Mouse (Mus musculus) CH12.LX (cell line): ENCODE results near the gene Tubb5. TPM values are rescaled to one million over a fixed set of nuclear protein-coding genes. Genes with fewer than 3 reads are reported as not detected.

Experiments
- DNase-seq: peaks from one replicate; pipeline ENCODE4 v3.0.0-alpha.2; 2013; ENCODE audit errors: extremely low read depth
- H3K27ac ChIP-seq: 2 replicates; pipeline ENCODE4 v1.5.1; 2012; ENCODE audit warnings: low read depth, mild to moderate bottlenecking, control low read depth, moderate library complexity; ENCODE audit not compliant: insufficient read depth
- H3K27me3 ChIP-seq: replicated peaks from 2 replicates; pipeline ENCODE3; 2012; ENCODE audit warnings: inconsistent platforms
- H3K36me3 ChIP-seq, 2 experiments: replicated peaks in 1 of 2; 2 replicates each; pipeline versions ENCODE3 to v1.6.1; 2012; ENCODE audit warnings: inconsistent platforms in 1 of 2, low read length in 1 of 2, mild to moderate bottlenecking in 1 of 2, mixed read lengths in 1 of 2, moderate library complexity in 1 of 2; ENCODE audit not compliant: control insufficient read depth in 1 of 2, insufficient read depth in 1 of 2
- H3K4me1 ChIP-seq, 2 experiments: 2 replicates each; pipeline ENCODE4 v1.6.1; 2012; ENCODE audit warnings: inconsistent platforms in 1 of 2, moderate library complexity in 1 of 2; ENCODE audit not compliant: insufficient read depth in 2 of 2, control insufficient read depth in 1 of 2
- H3K4me2 ChIP-seq: 2 replicates; pipeline ENCODE4 v1.6.1; 2012; ENCODE audit warnings: low read depth, mild to moderate bottlenecking, control low read depth; ENCODE audit not compliant: poor library complexity, insufficient read depth, severe bottlenecking
- H3K4me3 ChIP-seq, 3 experiments: fragments of 150-350 bp in 1 of 3; sonication (generic) in 1 of 3; replicated peaks in 1 of 3; 2 replicates each; pipeline versions ENCODE3 to v1.5.1; 2011 to 2012; ENCODE audit warnings: low read depth in 2 of 3, low read length in 2 of 3, mild to moderate bottlenecking in 2 of 3, moderate library complexity in 2 of 3, control low read depth in 1 of 3, improper control_type of control experiment in 1 of 3, inconsistent platforms in 1 of 3, mixed read lengths in 1 of 3; ENCODE audit not compliant: poor library complexity in 1 of 3
- H3K79me2 ChIP-seq: replicated peaks from 2 replicates; pipeline ENCODE4 v1.6.1; 2012; ENCODE audit warnings: mild to moderate bottlenecking, moderate library complexity; ENCODE audit not compliant: control insufficient read depth, poor library complexity, insufficient read depth, severe bottlenecking; ENCODE audit errors: extremely low read depth
- H3K9ac ChIP-seq: 2 replicates; pipeline ENCODE4 v1.6.1; 2012; ENCODE audit warnings: low read depth, mild to moderate bottlenecking, control low read depth, moderate library complexity; ENCODE audit not compliant: insufficient read depth
- H3K9me3 ChIP-seq: replicated peaks from 2 replicates; pipeline ENCODE3; 2012; ENCODE audit warnings: low read length, inconsistent platforms, mixed read lengths
- CHD2 ChIP-seq: IDR thresholded peaks from 2 replicates; pipeline ENCODE4 v1.6.1; 2011; ENCODE audit warnings: low read length, improper control_type of control experiment
- CTCF ChIP-seq, 2 experiments: IDR thresholded peaks in 1 of 2; conservative IDR thresholded peaks in 1 of 2; 2 replicates each; pipeline ENCODE4 v1.5.1; 2011 to 2012; ENCODE audit warnings: low read depth in 2 of 2, low read length in 2 of 2, improper control_type of control experiment in 1 of 2, inconsistent platforms in 1 of 2, mild to moderate bottlenecking in 1 of 2, moderate library complexity in 1 of 2
- E2F4 ChIP-seq: IDR thresholded peaks from 2 replicates; pipeline ENCODE4 v1.6.1; 2011; ENCODE audit warnings: low read depth, low read length, improper control_type of control experiment; ENCODE audit not compliant: insufficient replicate concordance
- ELF1 ChIP-seq: IDR thresholded peaks from 2 replicates; pipeline ENCODE4 v1.6.1; 2014; ENCODE audit warnings: low read depth, mild to moderate bottlenecking, inconsistent platforms, low read length, improper control_type of control experiment
- GABPA ChIP-seq: IDR thresholded peaks from 2 replicates; pipeline ENCODE4 v1.6.1; 2012; ENCODE audit warnings: low read depth, low read length, improper control_type of control experiment, inconsistent platforms; ENCODE audit not compliant: insufficient replicate concordance
- IRF4 ChIP-seq: IDR thresholded peaks from 2 replicates; pipeline ENCODE4 v1.6.1; 2014; ENCODE audit warnings: low read depth, mild to moderate bottlenecking, inconsistent platforms, low read length, improper control_type of control experiment
- JUND ChIP-seq: conservative IDR thresholded peaks from 2 replicates; pipeline ENCODE4 v1.6.1; 2011; ENCODE audit warnings: low read depth, low read length, improper control_type of control experiment
- MAFK ChIP-seq: IDR thresholded peaks from 2 replicates; pipeline ENCODE4 v1.6.1; 2011; ENCODE audit warnings: low read length, improper control_type of control experiment; ENCODE audit not compliant: insufficient replicate concordance
- MAX ChIP-seq: IDR thresholded peaks from 2 replicates; pipeline ENCODE4 v1.6.1; 2011; ENCODE audit warnings: low read length, improper control_type of control experiment
- MEF2A ChIP-seq: IDR thresholded peaks from 2 replicates; pipeline ENCODE4 v1.6.1; 2014; ENCODE audit warnings: low read depth, mild to moderate bottlenecking, inconsistent platforms, low read length, improper control_type of control experiment, borderline replicate concordance
- MXI1 ChIP-seq: IDR thresholded peaks from 2 replicates; pipeline ENCODE4 v1.6.1; 2011; ENCODE audit warnings: mild to moderate bottlenecking, low read depth, low read length, improper control_type of control experiment
- MYC ChIP-seq: IDR thresholded peaks from 2 replicates; pipeline ENCODE4 v1.6.1; 2011; ENCODE audit warnings: low read depth, mild to moderate bottlenecking, improper control_type of control experiment, low read length
- NELFE ChIP-seq: IDR thresholded peaks from 2 replicates; pipeline ENCODE4 v1.6.1; 2011; ENCODE audit warnings: low read depth, low read length, improper control_type of control experiment
- NRF1 ChIP-seq: IDR thresholded peaks from 2 replicates; pipeline ENCODE4 v1.6.1; 2014; ENCODE audit warnings: low read depth, mild to moderate bottlenecking, inconsistent platforms, low read length, improper control_type of control experiment, moderate library complexity
- PAX5 ChIP-seq: IDR thresholded peaks from 2 replicates; pipeline ENCODE4 v1.6.1; 2012; ENCODE audit warnings: low read length, inconsistent platforms, mixed read lengths
- POLR2A ChIP-seq: IDR thresholded peaks from 2 replicates; pipeline ENCODE4 v1.6.1; 2011; ENCODE audit warnings: low read depth, mild to moderate bottlenecking, improper control_type of control experiment, low read length
- POLR2AphosphoS2 ChIP-seq: IDR thresholded peaks from 2 replicates; pipeline ENCODE4 v1.6.1; 2011; ENCODE audit warnings: low read depth, low read length, improper control_type of control experiment
- RAD21 ChIP-seq: IDR thresholded peaks from 2 replicates; pipeline ENCODE4 v1.6.1; 2011; ENCODE audit warnings: low read depth, mild to moderate bottlenecking, low read length, improper control_type of control experiment, moderate library complexity
- RCOR1 ChIP-seq: conservative IDR thresholded peaks from 2 replicates; pipeline ENCODE4 v1.6.1; 2012; ENCODE audit warnings: low read depth, mild to moderate bottlenecking, inconsistent platforms, low read length, improper control_type of control experiment
- SIN3A ChIP-seq: IDR thresholded peaks from 2 replicates; pipeline ENCODE4 v1.6.1; 2012; ENCODE audit warnings: low read length, improper control_type of control experiment, inconsistent platforms
- SMC3 ChIP-seq: IDR thresholded peaks from 2 replicates; pipeline ENCODE4 v1.6.1; 2011; ENCODE audit warnings: low read depth, low read length, improper control_type of control experiment
- TBP ChIP-seq: conservative IDR thresholded peaks from 2 replicates; pipeline ENCODE4 v1.6.1; 2011; ENCODE audit warnings: low read depth, low read length, improper control_type of control experiment
- UBTF ChIP-seq: IDR thresholded peaks from 2 replicates; pipeline ENCODE4 v1.6.1; 2012; ENCODE audit warnings: low read depth, mild to moderate bottlenecking, inconsistent platforms, low read length, improper control_type of control experiment, moderate library complexity
- USF1 ChIP-seq: IDR thresholded peaks from 2 replicates; pipeline ENCODE4 v1.6.1; 2014; ENCODE audit warnings: low read depth, mild to moderate bottlenecking, inconsistent platforms, low read length, improper control_type of control experiment
- USF2 ChIP-seq: conservative IDR thresholded peaks from 2 replicates; pipeline ENCODE4 v1.6.1; 2011; ENCODE audit warnings: low read depth, low read length, improper control_type of control experiment
- ZC3H11A ChIP-seq: IDR thresholded peaks from 2 replicates; pipeline ENCODE4 v1.6.1; 2012; ENCODE audit warnings: low read depth, mild to moderate bottlenecking, inconsistent platforms, low read length, improper control_type of control experiment
- ZNF384 ChIP-seq: IDR thresholded peaks from 2 replicates; pipeline ENCODE4 v1.6.1; 2012; ENCODE audit warnings: low read depth, low read length, improper control_type of control experiment, inconsistent platforms
- dilution Hi-C: fragments of 300-500 bp; cut with MboI; formaldehyde crosslinking; loops from 2 replicates; pipeline ENCODE4 v1.14.3; 2020; ENCODE audit warnings: low sequenced_read_pairs; ENCODE audit not compliant: extremely low pct_unique_long_range_greater_than_20kb, extremely low pct_ligation_motif_present
- in situ Hi-C: fragments of 300-500 bp; cut with MboI; formaldehyde crosslinking; loops from 3 replicates; pipeline ENCODE4 v1.14.3; 2019; ENCODE audit warnings: low sequenced_read_pairs, low pct_ligation_motif_present, low pct_unique_long_range_greater_than_20kb, mixed read lengths
- polyA plus RNA-seq: library from polyadenylated mRNA; unstranded; fragments of >175 nt; gene quantifications from 2 replicates; pipeline ENCODE4 v1.2.1, GENCODE M21; 2012; ENCODE audit warnings: low read depth; ENCODE audit not compliant: insufficient read length
- total RNA-seq, 2 experiments: library from RNA; depleted of rRNA; stranded (reverse); fragments of 300-350 nt in 1 of 2; fragments of >200 nt in 1 of 2; gene quantifications; 2 replicates each; pipeline ENCODE4 v1.2.3; 2012 to 2014

Gene Tubb5
- total and polyA plus RNA-seq, 3 experiments = 1,014 to 1,121 (median 1,053) TPM

DNA sequence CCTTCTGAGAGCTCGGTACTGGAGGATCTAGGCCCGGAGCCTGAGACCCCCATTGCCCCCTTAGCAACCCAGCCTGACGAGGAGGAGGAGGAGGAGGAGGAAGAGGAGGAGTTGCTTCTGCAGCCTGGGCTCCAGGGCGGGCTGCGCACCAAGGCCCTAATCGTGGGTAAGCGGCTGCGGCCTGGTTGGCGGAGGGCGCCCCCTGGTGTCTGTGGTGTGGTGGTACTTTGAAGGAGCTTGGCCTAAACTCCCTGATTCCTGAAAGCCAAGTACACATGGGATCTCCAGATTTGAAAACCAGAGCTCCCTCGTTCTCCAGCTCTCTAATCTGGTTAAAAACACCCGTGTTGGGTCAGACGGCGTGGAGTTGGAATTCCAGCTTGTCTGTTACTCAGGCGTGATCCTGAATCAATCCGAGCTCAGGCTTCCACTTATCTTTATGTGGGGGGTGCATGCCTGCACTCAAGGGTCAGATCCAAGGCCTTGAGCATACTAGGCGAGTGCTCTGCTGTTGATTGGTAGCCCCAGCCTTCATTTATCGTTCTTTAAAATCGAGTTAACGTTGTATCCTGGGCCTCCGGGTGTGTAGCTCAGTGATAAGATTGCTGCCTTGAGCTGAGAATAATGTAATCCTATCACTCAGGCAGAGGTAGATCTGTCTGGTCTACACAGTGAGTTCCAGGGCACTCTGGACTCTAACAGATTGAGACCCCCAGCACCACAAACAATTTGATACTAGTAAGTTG is 35.8 kb upstream of the Tubb5 start:
- in situ Hi-C loops (loop anchor here (5.0 kb wide), 1 partner anchor 37 kb away; the partner anchor contains the start of gene Tubb5), dilution Hi-C loops (no loop called here)
- TF ChIP-seq POLR2A (peak; percentile 34; the same call in 1 of the 2 replicates), ZC3H11A (peak; percentile 18; the same call in 1 of the 2 replicates), RAD21 (peak; percentile 85), E2F4 (no peak), ELF1 (0 out of 2 replicates have a peak, but pooled peaks have one; percentile 12), TBP (no peak), CTCF (conservative IDR thresholded peaks at IDR 0.05 in 1 of 2, IDR thresholded peaks at IDR 0.05 in 1 of 2; ENCODE audit: low read depth in 2 of 2, low read length in 2 of 2) (peak; percentile 50 to 95), SIN3A (peak; percentile 35; the same call in 1 of the 2 replicates), CHD2 (no peak), MAFK (no peak), SMC3 (peak; percentile 96), NRF1 (peak; percentile 54), PAX5 (no peak)
- H3K9ac ChIP-seq = peak overlapping the region; percentile 1; the same call in 1 of the 2 replicates
- no peak overlapping the region for H3K4me3 ChIP-seq
- DNase-seq = peak; percentile 81
- peak overlapping the region; percentile 25 for H3K4me2 ChIP-seq
- peaks cover 0 to 27% of the 10 kb centered on the region in 2 experiments; a peak in 2 of 4 replicates for H3K4me1 ChIP-seq
- H3K9me3 ChIP-seq = peaks cover 4% of the 10 kb centered on the region
- H3K79me2 ChIP-seq = peaks cover 31% of the 10 kb centered on the region
- H3K27ac ChIP-seq = peak overlapping the region; percentile 6; the same call in 1 of the 2 replicates
- H3K27me3 ChIP-seq = no peaks in the 10 kb centered on the region
- peaks cover 19 to 49% of the 10 kb centered on the region in 2 experiments for H3K36me3 ChIP-seq

DNA sequence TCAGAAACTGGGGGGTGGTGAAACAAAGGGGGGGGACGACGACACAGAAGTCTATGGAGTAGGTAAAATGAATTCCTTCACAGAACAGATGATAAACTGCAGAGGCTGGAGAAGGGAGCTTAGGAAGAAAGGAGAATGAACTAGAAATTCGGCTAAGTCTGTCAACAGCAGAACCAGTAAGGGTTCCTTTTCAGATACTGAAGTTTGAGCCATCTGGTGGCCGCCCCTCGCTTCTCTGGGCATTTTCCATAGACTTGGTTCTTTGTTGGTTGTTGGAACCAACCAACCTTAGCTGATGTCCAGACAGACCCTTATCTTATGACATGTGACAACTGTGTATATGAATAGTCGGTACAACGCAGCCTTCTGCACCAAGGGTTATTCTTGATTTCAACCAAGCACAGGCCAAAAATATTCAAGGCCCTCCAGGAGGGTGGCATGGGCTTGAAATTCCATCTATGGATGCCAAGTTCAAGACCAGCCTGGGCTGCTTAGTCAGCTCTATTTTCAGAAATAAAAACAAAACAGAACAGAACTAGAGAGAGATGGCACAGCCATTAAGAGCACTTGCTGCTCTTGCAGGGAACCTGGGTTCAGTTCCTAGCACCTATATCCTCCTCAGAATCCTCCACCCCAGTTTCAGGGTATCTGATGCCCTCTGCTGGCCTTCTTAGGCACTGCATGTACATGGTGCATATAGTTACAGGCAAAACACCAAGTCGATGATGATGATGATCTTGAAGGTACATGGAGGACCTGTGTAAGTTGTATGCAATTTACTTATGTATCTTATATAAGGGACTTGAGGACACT is 33.0 kb upstream of the Tubb5 start:
- peak; percentile 58 for DNase-seq
- peaks cover 51% of the 10 kb centered on the region for H3K79me2 ChIP-seq
- H3K27ac ChIP-seq = peak overlapping the region; percentile 83
- peaks cover 0 to 27% of the 10 kb centered on the region in 2 experiments; a peak in 2 of 4 replicates for H3K4me1 ChIP-seq
- H3K4me2 ChIP-seq = peak overlapping the region; percentile 85; the same call in 1 of the 2 replicates
- no peaks in the 10 kb centered on the region for H3K27me3 ChIP-seq
- dilution Hi-C loops = no loop called here
- in situ Hi-C loops = loop anchor here (5.0 kb wide), 1 partner anchor 34 kb away; the partner anchor contains the start of gene Tubb5
- peak overlapping the region; percentile 58 to 74 (median 63) for H3K4me3 ChIP-seq
- peak overlapping the region; percentile 69 for H3K9ac ChIP-seq
- peaks cover 18 to 39% of the 10 kb centered on the region in 2 experiments for H3K36me3 ChIP-seq
- peaks cover 4% of the 10 kb centered on the region for H3K9me3 ChIP-seq
- TF ChIP-seq IRF4 (no peak), TBP (0 out of 2 replicates have a peak, but pooled peaks have one; percentile 9), MYC (no peak), CTCF (conservative IDR thresholded peaks at IDR 0.05 in 1 of 2, IDR thresholded peaks at IDR 0.05 in 1 of 2; ENCODE audit: low read depth in 2 of 2, low read length in 2 of 2) (peak; percentile 63 to 70), ZC3H11A (no peak), USF1 (no peak), UBTF (no peak), RAD21 (peak; percentile 51), ZNF384 (peak; percentile 65), PAX5 (no peak), JUND (no peak), RCOR1 (no peak), SMC3 (peak; percentile 53), SIN3A (no peak), MAX (no peak), ELF1 (no peak), POLR2AphosphoS2 (no peak), MXI1 (no peak), GABPA (no peak), USF2 (no peak), MEF2A (no peak), NELFE (no peak), CHD2 (no peak)
